Mouse (Mus musculus): ENCODE data around the gene Gm13289.
"Not testable (repeated sequence)": the region's sequence is repeated elsewhere in the genome, so short reads cannot be mapped to it uniquely, and the experiment has no call there.

GRCm38 (mm10) chr4:88805761-88806160 is 29.0 kb downstream of the Gm13289 start:
- TF ChIP-seq CTCF (IDR thresholded peaks at IDR 0.05; ENCODE audit: borderline replicate concordance, insufficient read depth, low read depth, low read length); POLR2A (IDR thresholded peaks at IDR 0.05; ENCODE audit: borderline replicate concordance, insufficient read depth, low read length): not testable (repeated sequence)
